Mouse (Mus musculus): Measurements from ENCODE around the gene Fto. TPM values are rescaled to one million over a fixed set of nuclear protein-coding genes. Genes with fewer than 3 reads are reported as not detected.

The Fto gene
- polyA plus RNA-seq, 1 experiment from 2014 or later: 113 TPM

DNA sequence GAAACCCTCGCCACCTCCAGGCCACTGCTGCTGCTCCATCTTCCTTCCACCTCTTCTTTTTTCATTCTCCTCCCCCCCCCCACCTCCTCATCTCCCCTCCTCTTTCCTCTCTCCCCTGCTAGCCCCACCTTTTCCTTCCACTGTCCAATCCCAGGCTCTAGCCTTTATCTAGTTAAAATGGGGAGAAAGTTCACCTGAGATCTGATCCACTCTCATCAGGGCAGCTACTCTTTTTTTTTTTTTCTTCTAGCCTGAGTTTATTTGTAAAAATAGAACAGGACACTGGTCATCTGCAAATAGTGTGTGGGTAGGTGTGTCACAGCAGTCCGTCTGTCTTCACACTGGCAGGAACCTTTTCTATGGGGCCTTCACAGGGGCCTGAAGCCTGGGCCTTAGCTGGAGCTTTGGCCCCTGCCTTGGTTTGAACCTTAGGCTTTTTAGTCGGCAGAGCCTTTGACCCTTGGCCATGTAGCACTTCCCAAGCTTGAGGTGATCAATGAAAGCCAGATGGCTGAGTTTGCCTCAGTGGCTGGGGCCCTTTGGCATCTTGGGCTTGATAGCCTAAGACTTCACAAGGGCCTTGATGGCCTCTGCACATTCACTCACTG, 117.1 kb downstream of the Fto start:
- no peak for ATAC-seq (ENCODE audit: insufficient read depth, low FRiP score, low TSS enrichment)

DNA sequence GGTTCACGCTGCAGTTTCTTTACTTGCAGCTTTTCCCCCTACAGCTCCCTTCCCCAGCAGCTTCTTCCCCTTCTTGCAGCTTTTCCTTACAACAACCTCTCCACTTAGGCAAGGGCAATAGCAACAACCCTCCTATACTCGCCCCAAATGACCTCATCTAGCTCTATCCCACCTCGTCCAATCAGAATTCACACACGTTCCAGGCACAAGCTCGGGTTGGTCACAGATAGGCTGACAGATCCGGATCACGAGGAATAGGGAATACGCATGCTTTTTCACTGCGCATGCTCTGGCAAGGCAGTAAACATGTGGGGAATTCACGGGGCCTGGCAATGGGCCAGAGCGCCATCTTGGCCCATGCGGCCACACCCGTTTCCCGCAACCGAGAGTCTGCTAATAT, 122.7 kb downstream of the Fto start:
- WGBS: 97% methylated on average over 15 of the region's 15 CpGs
- Histone ChIP-seq H3K36me3 (ENCODE audit: control insufficient read depth, insufficient read depth, low read length) (peaks cover 2% of the 10 kb centered on the region; the same call in 1 of the 2 replicates), H3K27me3 (ENCODE audit: control insufficient read depth, insufficient read depth, low read length) (no peaks in the 10 kb centered on the region)

More for the DNA sequence above, 117.1 kb downstream of the Fto start:
- H3K4me2 ChIP-seq (ENCODE audit: low read depth): no peak overlapping the region
- H3K27me3 ChIP-seq (ENCODE audit: control insufficient read depth, insufficient read depth, low read length): no peaks in the 10 kb centered on the region
- no peak overlapping the region for H3K4me3 ChIP-seq (ENCODE audit: low read depth, low read length)
- no peak overlapping the region for H3K27ac ChIP-seq (ENCODE audit: low read depth, low read length)
- no peaks in the 10 kb centered on the region for H3K36me3 ChIP-seq (ENCODE audit: control insufficient read depth, insufficient read depth, low read length)
- no peak for DNase-seq (ENCODE audit: low spot score)
- no peaks in the 10 kb centered on the region for H3K9me3 ChIP-seq (ENCODE audit: control insufficient read depth, low read length)
- 95% methylated on average over 3 of the region's 3 CpGs for WGBS
- H3K9ac ChIP-seq (ENCODE audit: low read length): no peak overlapping the region
- H3K4me1 ChIP-seq (ENCODE audit: control insufficient read depth, insufficient read depth, low read length): no peaks in the 10 kb centered on the region

DNA sequence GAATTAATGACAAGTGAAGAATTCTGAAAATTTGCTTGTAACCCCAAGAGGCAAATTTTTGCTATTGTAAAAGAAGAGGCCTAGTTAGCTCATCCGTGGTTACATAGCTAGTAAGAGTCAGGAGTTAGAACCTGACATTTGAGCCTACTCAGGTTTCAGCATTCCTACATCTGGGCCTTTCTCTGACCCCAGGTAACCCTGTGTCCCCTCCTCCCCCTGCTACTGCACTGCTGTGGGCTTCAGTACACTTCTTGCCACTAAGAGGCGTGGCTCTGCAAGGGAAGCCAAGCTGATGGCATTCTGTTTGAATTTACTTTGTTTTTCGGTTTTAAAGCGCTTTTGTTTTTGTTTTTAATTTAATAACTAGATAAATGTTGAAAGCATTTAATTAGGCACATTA, 130.6 kb downstream of the Fto start:
- Histone ChIP-seq H3K27me3 (ENCODE audit: control insufficient read depth, insufficient read depth, low read length) (no peaks in the 10 kb centered on the region), H3K4me2 (ENCODE audit: low read depth) (no peak overlapping the region), H3K9me3 (ENCODE audit: control insufficient read depth, low read length) (no peaks in the 10 kb centered on the region), H3K9ac (ENCODE audit: low read length) (no peak overlapping the region), H3K36me3 (ENCODE audit: control insufficient read depth, insufficient read depth, low read length) (no peaks in the 10 kb centered on the region), H3K4me3 (ENCODE audit: low read depth, low read length) (no peak overlapping the region), H3K27ac (ENCODE audit: low read depth, low read length) (no peak overlapping the region), H3K4me1 (ENCODE audit: control insufficient read depth, insufficient read depth, low read length) (peaks cover 4% of the 10 kb centered on the region; the same call in 1 of the 2 replicates)
- WGBS: 62% methylated on average over 4 of the region's 4 CpGs
- ATAC-seq (ENCODE audit: insufficient read depth, low FRiP score, low TSS enrichment): no peak
- DNase-seq (ENCODE audit: low spot score): no peak

More for the DNA sequence above, 122.7 kb downstream of the Fto start:
- H3K27ac ChIP-seq (ENCODE audit: low read depth, low read length): no peak overlapping the region
- no peak overlapping the region for H3K4me3 ChIP-seq (ENCODE audit: low read depth, low read length)
- no peaks in the 10 kb centered on the region for H3K9me3 ChIP-seq (ENCODE audit: control insufficient read depth, low read length)
- no peak overlapping the region for H3K9ac ChIP-seq (ENCODE audit: low read length)
- H3K4me1 ChIP-seq (ENCODE audit: control insufficient read depth, insufficient read depth, low read length): no peaks in the 10 kb centered on the region
- H3K4me2 ChIP-seq (ENCODE audit: low read depth): no peak overlapping the region
- DNase-seq (ENCODE audit: low spot score): no peak
- ATAC-seq (ENCODE audit: insufficient read depth, low FRiP score, low TSS enrichment): no peak

DNA sequence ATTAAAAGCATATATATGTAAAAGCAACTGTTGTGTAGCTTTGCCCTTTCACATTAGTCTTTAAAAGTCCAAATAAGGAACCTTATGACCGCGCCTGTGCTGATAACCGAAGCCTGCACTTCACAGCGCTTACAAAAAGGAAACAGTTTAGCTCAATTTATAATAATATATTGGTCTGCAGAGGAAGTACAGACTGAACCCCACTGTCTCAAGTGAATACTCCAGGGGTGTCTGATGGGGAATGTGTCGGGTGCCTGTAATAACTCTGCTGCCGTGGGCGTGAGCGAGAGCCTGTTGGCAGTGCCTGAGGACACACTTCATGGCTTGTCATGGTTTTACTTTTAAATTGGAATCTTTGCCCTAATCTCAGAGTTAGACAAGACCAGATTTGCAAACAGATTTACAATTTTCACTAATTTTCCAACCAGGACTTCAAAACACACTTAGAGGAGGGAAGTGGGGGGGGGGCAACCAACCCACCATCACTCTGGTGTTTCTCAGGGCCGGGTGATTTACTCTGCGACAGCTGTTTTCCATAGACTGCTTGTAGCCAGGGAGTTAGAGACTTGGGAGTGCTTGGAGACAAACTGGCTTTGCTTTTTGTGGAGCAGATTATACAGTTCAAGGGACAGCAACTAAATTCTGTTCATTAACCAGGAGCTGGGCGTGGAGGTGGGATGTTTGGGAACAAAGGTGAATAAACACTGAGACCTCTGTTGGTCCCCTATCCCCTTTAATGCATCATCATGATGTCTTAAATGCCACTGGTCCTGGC, 131.5 kb downstream of the Fto start:
- H3K9me3 ChIP-seq (ENCODE audit: control insufficient read depth, low read length): no peaks in the 10 kb centered on the region
- H3K4me2 ChIP-seq (ENCODE audit: low read depth): no peak overlapping the region
- peaks cover 4% of the 10 kb centered on the region; the same call in 1 of the 2 replicates for H3K4me1 ChIP-seq (ENCODE audit: control insufficient read depth, insufficient read depth, low read length)
- H3K4me3 ChIP-seq (ENCODE audit: low read depth, low read length): no peak overlapping the region
- ATAC-seq (ENCODE audit: insufficient read depth, low FRiP score, low TSS enrichment): no peak
- no peak overlapping the region for H3K27ac ChIP-seq (ENCODE audit: low read depth, low read length)
- H3K9ac ChIP-seq (ENCODE audit: low read length): no peak overlapping the region
- WGBS: 64% methylated on average over 11 of the region's 11 CpGs
- DNase-seq (ENCODE audit: low spot score): no peak
- H3K36me3 ChIP-seq (ENCODE audit: control insufficient read depth, insufficient read depth, low read length): no peaks in the 10 kb centered on the region
- no peaks in the 10 kb centered on the region for H3K27me3 ChIP-seq (ENCODE audit: control insufficient read depth, insufficient read depth, low read length)

DNA sequence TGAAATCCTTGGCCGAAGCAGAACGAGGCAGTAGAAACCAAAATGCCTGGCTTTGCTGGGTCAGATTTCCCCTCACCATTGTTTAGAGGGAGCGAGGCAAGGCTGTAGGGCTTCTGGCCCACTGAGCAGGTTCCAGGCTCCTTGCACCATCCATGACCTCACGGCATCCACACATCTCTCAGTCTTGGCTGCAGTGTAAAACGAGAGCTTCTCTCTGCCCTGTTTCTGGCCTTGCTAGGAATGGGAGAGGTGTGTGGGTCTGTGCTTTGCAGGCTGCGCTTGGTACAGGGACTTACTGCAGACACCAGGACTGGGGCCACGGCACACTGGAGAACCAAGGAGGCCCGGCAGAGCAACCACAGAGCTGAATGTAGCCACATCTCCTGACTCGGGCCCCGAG, 132.2 kb downstream of the Fto start:
- Histone ChIP-seq H3K4me1 (ENCODE audit: control insufficient read depth, insufficient read depth, low read length) (peaks cover 4% of the 10 kb centered on the region; the same call in 1 of the 2 replicates), H3K27me3 (ENCODE audit: control insufficient read depth, insufficient read depth, low read length) (no peaks in the 10 kb centered on the region), H3K27ac (ENCODE audit: low read depth, low read length) (no peak overlapping the region), H3K36me3 (ENCODE audit: control insufficient read depth, insufficient read depth, low read length) (no peaks in the 10 kb centered on the region), H3K4me2 (ENCODE audit: low read depth) (no peak overlapping the region), H3K9ac (ENCODE audit: low read length) (no peak overlapping the region), H3K4me3 (ENCODE audit: low read depth, low read length) (no peak overlapping the region), H3K9me3 (ENCODE audit: control insufficient read depth, low read length) (no peaks in the 10 kb centered on the region)
- DNase-seq (ENCODE audit: low spot score) (no peak), ATAC-seq (ENCODE audit: insufficient read depth, low FRiP score, low TSS enrichment) (no peak)
- 73% methylated on average over 10 of the region's 10 CpGs for WGBS

DNA sequence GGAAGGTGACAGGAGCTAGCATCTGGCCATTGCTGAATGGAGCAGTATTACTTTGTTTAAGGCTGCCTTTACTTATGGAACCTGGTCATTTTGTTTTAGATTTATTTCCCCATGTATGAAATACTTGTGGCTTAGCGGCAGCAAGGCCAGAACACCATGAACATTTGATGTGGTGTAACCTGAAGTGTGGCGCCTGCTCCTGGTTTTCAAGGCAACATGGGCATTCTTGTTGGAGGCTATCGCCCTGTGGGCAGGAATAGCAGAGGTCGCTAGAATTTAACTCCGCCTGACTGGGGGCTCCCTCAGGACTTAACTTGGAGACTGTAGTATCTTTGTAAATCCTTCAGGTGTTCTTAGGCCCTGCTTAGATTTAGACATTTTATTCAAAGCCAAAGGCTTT, 132.7 kb downstream of the Fto start:
- no peak overlapping the region for H3K4me2 ChIP-seq (ENCODE audit: low read depth)
- WGBS: 82% methylated on average over 5 of the region's 5 CpGs

DNA sequence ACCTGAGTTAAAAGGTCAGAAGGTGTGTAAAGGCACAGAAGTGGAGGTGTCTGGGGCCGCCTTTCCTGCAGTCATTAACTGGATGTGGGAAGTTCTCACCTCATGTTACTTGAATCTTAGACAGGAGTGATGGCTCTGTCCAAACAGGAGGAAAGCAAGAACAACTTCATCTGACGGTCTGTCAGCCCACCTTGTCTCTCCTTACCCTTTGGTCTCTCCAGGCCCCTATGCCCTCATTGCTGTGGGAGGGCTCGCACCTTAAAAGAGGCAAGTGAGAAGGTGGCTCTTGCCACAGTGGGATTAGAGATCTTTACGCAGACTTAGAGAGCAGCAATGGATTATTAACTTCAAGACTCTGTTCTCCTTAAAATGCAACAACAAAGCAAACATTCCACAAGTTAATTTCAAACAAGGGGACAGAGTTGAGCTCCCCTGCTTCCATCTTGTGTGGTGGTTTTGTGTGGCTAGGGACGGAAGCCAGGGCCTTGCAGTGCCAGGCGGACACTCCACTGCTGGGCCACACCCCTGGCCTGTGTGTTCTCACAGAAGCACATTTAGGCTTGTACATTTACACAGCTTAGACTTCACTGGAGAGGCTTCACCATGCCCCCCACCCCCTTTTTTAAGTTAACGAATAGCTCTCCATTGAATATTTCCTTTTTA, 135.5 kb downstream of the Fto start:
- H3K27ac ChIP-seq (ENCODE audit: low read depth, low read length): no peak overlapping the region
- H3K4me2 ChIP-seq (ENCODE audit: low read depth): no peak overlapping the region
- H3K4me1 ChIP-seq (ENCODE audit: control insufficient read depth, insufficient read depth, low read length): peaks cover 4% of the 10 kb centered on the region; the same call in 1 of the 2 replicates
- no peaks in the 10 kb centered on the region for H3K27me3 ChIP-seq (ENCODE audit: control insufficient read depth, insufficient read depth, low read length)
- WGBS: 84% methylated on average over 7 of the region's 7 CpGs
- H3K36me3 ChIP-seq (ENCODE audit: control insufficient read depth, insufficient read depth, low read length): no peaks in the 10 kb centered on the region
- ATAC-seq (ENCODE audit: insufficient read depth, low FRiP score, low TSS enrichment) (no peak), DNase-seq (ENCODE audit: low spot score) (no peak)
- no peak overlapping the region for H3K9ac ChIP-seq (ENCODE audit: low read length)
- no peak overlapping the region for H3K4me3 ChIP-seq (ENCODE audit: low read depth, low read length)
- H3K9me3 ChIP-seq (ENCODE audit: control insufficient read depth, low read length): no peaks in the 10 kb centered on the region

More for the DNA sequence above, 132.7 kb downstream of the Fto start:
- H3K4me3 ChIP-seq (ENCODE audit: low read depth, low read length): no peak overlapping the region
- no peak overlapping the region for H3K27ac ChIP-seq (ENCODE audit: low read depth, low read length)
- peaks cover 4% of the 10 kb centered on the region; the same call in 1 of the 2 replicates for H3K4me1 ChIP-seq (ENCODE audit: control insufficient read depth, insufficient read depth, low read length)
- H3K9me3 ChIP-seq (ENCODE audit: control insufficient read depth, low read length): no peaks in the 10 kb centered on the region
- H3K36me3 ChIP-seq (ENCODE audit: control insufficient read depth, insufficient read depth, low read length): no peaks in the 10 kb centered on the region
- DNase-seq (ENCODE audit: low spot score): no peak
- ATAC-seq (ENCODE audit: insufficient read depth, low FRiP score, low TSS enrichment): no peak
- H3K9ac ChIP-seq (ENCODE audit: low read length): no peak overlapping the region
- H3K27me3 ChIP-seq (ENCODE audit: control insufficient read depth, insufficient read depth, low read length): no peaks in the 10 kb centered on the region

DNA sequence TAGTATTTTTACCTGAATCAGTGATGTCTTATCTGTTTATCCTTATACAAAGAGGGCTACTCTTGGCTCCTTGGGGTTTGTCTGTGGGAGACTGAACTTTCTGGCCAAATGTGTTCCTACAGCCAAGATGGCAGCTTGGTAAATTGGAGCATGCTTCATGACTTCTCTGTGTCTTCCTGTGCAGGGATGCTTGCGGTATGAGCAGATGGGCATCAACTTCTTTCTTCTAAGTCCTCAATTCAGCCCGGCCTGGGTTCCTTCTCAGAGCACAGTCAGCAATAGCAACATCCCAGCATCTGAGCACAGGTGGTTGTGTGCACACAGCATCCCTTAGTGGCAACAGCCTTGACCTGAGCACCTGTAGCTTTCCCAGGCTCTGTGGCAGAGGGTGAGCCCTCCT, 141.6 kb downstream of the Fto start:
- Histone ChIP-seq H3K9me3 (ENCODE audit: control insufficient read depth, low read length) (no peaks in the 10 kb centered on the region), H3K4me2 (ENCODE audit: low read depth) (no peak overlapping the region), H3K4me1 (ENCODE audit: control insufficient read depth, insufficient read depth, low read length) (no peaks in the 10 kb centered on the region), H3K4me3 (ENCODE audit: low read depth, low read length) (no peak overlapping the region), H3K27me3 (ENCODE audit: control insufficient read depth, insufficient read depth, low read length) (no peaks in the 10 kb centered on the region), H3K9ac (ENCODE audit: low read length) (no peak overlapping the region), H3K36me3 (ENCODE audit: control insufficient read depth, insufficient read depth, low read length) (no peaks in the 10 kb centered on the region), H3K27ac (ENCODE audit: low read depth, low read length) (no peak overlapping the region)
- ATAC-seq (ENCODE audit: insufficient read depth, low FRiP score, low TSS enrichment) (no peak), DNase-seq (ENCODE audit: low spot score) (no peak)
- 94% methylated on average over 2 of the region's 2 CpGs for WGBS

Data from neural tube, embryonic 11.5 days (tissue).